Mouse (Mus musculus) megakaryocyte, embryonic 14.5 days (primary cell): ENCODE data around the gene Nkx2-5. TPM values are rescaled to one million over a fixed set of nuclear protein-coding genes. Genes with fewer than 3 reads are reported as not detected.

ENCODE experiments used
- H3K27me3 ChIP-seq: replicated peaks from 2 replicates; pipeline ENCODE3; 2012; ENCODE audit warnings: inconsistent platforms
- H3K36me3 ChIP-seq: replicated peaks from 2 replicates; pipeline ENCODE3; 2012; ENCODE audit warnings: low read length, inconsistent platforms, mixed read lengths
- H3K4me1 ChIP-seq: 2 replicates; pipeline ENCODE4 v1.6.1; 2012; ENCODE audit warnings: inconsistent platforms
- H3K4me3 ChIP-seq: replicated peaks from 2 replicates; pipeline ENCODE3; 2012; ENCODE audit warnings: moderate library complexity, mild to moderate bottlenecking, inconsistent platforms
- H3K9me3 ChIP-seq: 2 replicates; pipeline ENCODE4 v1.6.1; 2012; ENCODE audit warnings: inconsistent platforms
- FLI1 ChIP-seq: IDR thresholded peaks from 2 replicates; pipeline ENCODE4 v1.6.1; 2012; ENCODE audit warnings: low read length, inconsistent platforms, mixed read lengths
- GATA1 ChIP-seq: IDR thresholded peaks from 3 replicates; pipeline ENCODE4 v1.6.1; 2012; ENCODE audit warnings: mixed read lengths, low read length, inconsistent platforms, borderline replicate concordance
- polyA plus RNA-seq: library from polyadenylated mRNA; stranded (reverse); fragments of >175 nt; gene quantifications from 2 replicates; pipeline ENCODE4 v1.2.3, GENCODE M21; 2012; ENCODE audit warnings: low replicate concordance; ENCODE audit not compliant: insufficient read depth

The Nkx2-5 gene
- polyA plus RNA-seq, 1 experiment = not detected

DNA sequence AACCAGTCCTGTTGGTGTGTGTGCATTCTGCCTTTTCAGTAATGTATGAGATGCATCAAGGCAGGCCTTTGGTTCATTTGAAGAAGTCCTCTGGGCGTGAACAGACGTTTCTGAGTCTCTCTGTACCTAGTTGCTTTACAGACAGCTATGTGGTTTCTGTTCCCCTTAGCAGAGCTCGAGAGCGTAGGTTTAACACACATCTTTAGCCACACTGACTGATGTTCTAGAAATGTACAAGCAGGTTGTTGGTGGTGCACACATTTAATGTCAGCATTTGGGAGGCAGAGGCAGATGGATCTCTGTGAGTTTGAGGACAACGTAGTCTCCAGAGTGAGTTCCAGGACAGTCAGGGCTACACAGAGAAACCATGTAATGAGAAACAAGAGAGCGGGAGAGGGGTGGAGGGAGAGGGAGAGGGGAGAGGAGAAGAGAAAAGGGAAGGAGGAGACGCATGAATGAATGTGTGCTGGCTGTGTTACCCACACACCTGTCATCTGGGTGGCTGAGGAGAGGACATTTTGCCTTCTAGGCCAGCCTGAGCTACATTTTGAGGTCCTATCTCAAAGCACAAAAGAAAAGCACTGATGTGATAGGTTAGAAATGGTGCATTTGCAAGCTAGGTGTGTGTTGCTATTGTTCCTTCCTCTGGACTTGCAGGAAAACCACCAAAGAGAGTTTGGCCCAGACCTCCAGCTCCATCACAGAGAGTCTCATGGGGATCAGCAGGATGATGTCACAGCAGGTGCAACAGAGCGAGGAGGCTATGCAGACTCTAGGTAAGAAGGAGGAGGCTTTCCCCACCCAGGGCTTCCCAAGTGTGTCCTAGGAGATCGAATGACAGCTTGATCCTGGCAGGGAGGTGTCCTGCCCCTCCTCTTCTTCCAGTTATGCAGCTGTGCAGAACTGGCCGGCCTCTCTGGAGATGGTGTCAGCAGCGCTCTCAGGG, 54.3 kb downstream of the Nkx2-5 start:
- H3K4me3 ChIP-seq = no peak overlapping the region
- TF ChIP-seq GATA1 (no peak), FLI1 (no peak)
- H3K27me3 ChIP-seq = peaks cover 2% of the 10 kb centered on the region
- H3K9me3 ChIP-seq = no peaks in the 10 kb centered on the region
- H3K36me3 ChIP-seq = peaks cover 78% of the 10 kb centered on the region
- H3K4me1 ChIP-seq = peaks cover 7% of the 10 kb centered on the region

GRCm38 (mm10) chr17:26789460-26790268, 55.1 kb downstream of the Nkx2-5 start:
- no peaks in the 10 kb centered on the region for H3K27me3 ChIP-seq
- TF ChIP-seq FLI1 (no peak), GATA1 (no peak)
- H3K9me3 ChIP-seq = no peaks in the 10 kb centered on the region
- peaks cover 7% of the 10 kb centered on the region for H3K4me1 ChIP-seq
- peaks cover 87% of the 10 kb centered on the region for H3K36me3 ChIP-seq
- H3K4me3 ChIP-seq = no peak overlapping the region

- no peak for TF ChIP-seq FLI1
- TF ChIP-seq GATA1 = no peak
These were observed 55.8 kb downstream of the Nkx2-5 start for GRCm38 (mm10) chr17:26788986-26789385.

More at GRCm38 (mm10) chr17:26788986-26789385, 55.8 kb downstream of the Nkx2-5 start:
- H3K27me3 ChIP-seq = no peaks in the 10 kb centered on the region
- H3K4me1 ChIP-seq = peaks cover 9% of the 10 kb centered on the region
- H3K4me3 ChIP-seq = no peak overlapping the region
- H3K9me3 ChIP-seq = no peaks in the 10 kb centered on the region
- peaks cover 94% of the 10 kb centered on the region for H3K36me3 ChIP-seq

Other genes with a start within 250 kb of the Nkx2-5 start
- gene Atp6v0e, start 181.8 kb downstream of the Nkx2-5 start, polyA plus RNA-seq = 15.6 and 16.1 TPM in 2 replicates
- gene Crebrf, start 129.4 kb downstream of the Nkx2-5 start, polyA plus RNA-seq = 1.4 and 4.5 TPM in 2 replicates
- 8.9 and 26.5 TPM in 2 replicates for gene Bnip1, start 63.9 kb downstream of the Nkx2-5 start, polyA plus RNA-seq
- 8.0 and 12.1 TPM in 2 replicates for gene Kifc5b, start 72.1 kb upstream of the Nkx2-5 start, polyA plus RNA-seq
- 31.7 and 44.3 TPM in 2 replicates for gene Phf1, start 88.0 kb upstream of the Nkx2-5 start, polyA plus RNA-seq
- 396 and 1,059 TPM in 2 replicates for gene Cuta, start 94.6 kb upstream of the Nkx2-5 start, polyA plus RNA-seq
- 3.0 and 4.4 TPM in 2 replicates for gene Syngap1, start 96.2 kb upstream of the Nkx2-5 start, polyA plus RNA-seq
- 2.3 and 4.1 TPM in 2 replicates for gene Zbtb9, start 128.2 kb upstream of the Nkx2-5 start, polyA plus RNA-seq
- 164 and 277 TPM in 2 replicates for gene Bak1, start 184.0 kb upstream of the Nkx2-5 start, polyA plus RNA-seq
- 0.17 and 1.3 TPM in 2 replicates for gene Itpr3, start 212.3 kb upstream of the Nkx2-5 start, polyA plus RNA-seq